Mouse (Mus musculus) CD8-positive naive resting alpha-beta T cell, adult 57 days (primary cell): Measurements from ENCODE around the gene Olfr985. TPM values are rescaled to one million over a fixed set of nuclear protein-coding genes. Genes with fewer than 3 reads are reported as not detected.

Experiments
- total RNA-seq: library from RNA; stranded (reverse); gene quantifications from one replicate; pipeline ENCODE4 v1.2.4, GENCODE M21; 2023

The Olfr985 gene
- total RNA-seq: not detected

GRCm38 (mm10) chr9:40130084-40130483 is at the start of gene Olfr985:
Gene Olfr985 (minus strand): TSS chr9:40130184.

GRCm38 (mm10) chr9:40114106-40114505 is 15.9 kb downstream of the Olfr985 start, which contains the start of gene Olfr984:
Gene Olfr984 (minus strand): TSS chr9:40114206.

GRCm38 (mm10) chr9:40093495-40093894 is 36.5 kb downstream of the Olfr985 start, which contains the start of gene Olfr983:
Gene Olfr983 (minus strand): TSS chr9:40093595.

Other genes starting within 250 kb of the Olfr985 start
- not detected for gene Olfr229, start 222.8 kb downstream of the Olfr985 start, total RNA-seq
- not detected for gene Olfr974, start 192.7 kb downstream of the Olfr985 start, total RNA-seq
- gene Olfr975, start 178.1 kb downstream of the Olfr985 start, total RNA-seq: not detected
- gene Olfr976, start 169.1 kb downstream of the Olfr985 start, total RNA-seq: not detected
- gene Olfr978, start 138.1 kb downstream of the Olfr985 start, total RNA-seq: not detected
- not detected for gene Olfr979, start 126.7 kb downstream of the Olfr985 start, total RNA-seq
- gene Olfr980, start 120.6 kb downstream of the Olfr985 start, total RNA-seq: not detected
- gene Olfr981, start 108.7 kb downstream of the Olfr985 start, total RNA-seq: not detected
- gene Olfr982, start 56.4 kb downstream of the Olfr985 start, total RNA-seq: not detected
- not detected for gene Olfr983, start 36.6 kb downstream of the Olfr985 start, total RNA-seq
- not detected for gene Olfr984, start 16.0 kb downstream of the Olfr985 start, total RNA-seq
- not detected for gene Tmem225, start 17.9 kb upstream of the Olfr985 start, total RNA-seq
- not detected for gene Olfr986, start 50.7 kb upstream of the Olfr985 start, total RNA-seq
- gene Zfp202, start 62.1 kb upstream of the Olfr985 start, total RNA-seq: 3.1 TPM
- gene Scn3b, start 139.0 kb upstream of the Olfr985 start, total RNA-seq: not detected